Mouse (Mus musculus): ENCODE measurements at regions not wholly inside any gene's neighbourhood (a gene's known extent, or its start where the extent isn't known, plus 50 kb on each side); places are given as distances from the start of the nearest gene placed in this dataset.

- TF ChIP-seq GATA1 (IDR thresholded peaks at IDR 0.05; ENCODE audit: borderline replicate concordance, low read length), result no peak
- TF ChIP-seq FLI1 (IDR thresholded peaks at IDR 0.05; ENCODE audit: low read length), result no peak
Measured at GRCm38 (mm10) chrX:77410812-77411211, 100.0 kb upstream of the Tbl1x start.
